Mouse (Mus musculus) frontal cortex, adult 2 months (tissue): Measurements from ENCODE around the gene Ece1. TPM values are rescaled to one million over a fixed set of nuclear protein-coding genes. Genes with fewer than 3 reads are reported as not detected.
"Not testable (repeated sequence)": the region's sequence is repeated elsewhere in the genome, so short reads cannot be mapped to it uniquely, and the experiment has no call there.

Experiments used
- DNase-seq, 2 experiments: peaks; one replicate each; pipeline ENCODE4 v3.0.0; 2022; ENCODE audit warnings: low spot score in 1 of 2; ENCODE audit errors: extremely low spot score in 1 of 2
- polyA plus RNA-seq: library from polyadenylated mRNA; depleted of rRNA; stranded (reverse); fragments of >200 nt; gene quantifications from 2 replicates; pipeline ENCODE4 v1.2.3, GENCODE M21; 2012; rRNA removed

The Ece1 gene
- 24.6 and 29.5 TPM in 2 replicates for polyA plus RNA-seq

DNA sequence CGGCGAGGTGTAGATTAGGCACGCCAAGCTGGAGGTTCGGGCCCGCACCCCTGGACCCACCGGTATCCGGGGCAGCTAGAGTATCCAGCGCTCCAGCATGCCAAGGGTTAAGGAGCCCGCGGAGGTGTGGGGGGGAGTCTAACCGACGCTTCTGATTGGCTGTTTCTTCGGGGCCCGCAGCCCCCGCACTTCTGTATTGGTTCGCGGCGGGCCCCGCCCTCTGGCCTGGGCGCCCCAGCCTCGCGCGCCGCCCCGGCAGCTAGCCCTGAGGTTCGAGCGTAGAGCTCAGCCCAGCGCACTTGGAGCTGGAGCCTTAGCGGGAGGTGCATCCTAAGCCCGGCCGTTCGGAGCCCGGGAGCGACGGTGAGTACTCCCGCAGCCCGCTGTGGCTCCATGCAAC is at the start of gene Ece1:
Gene Ece1, plus strand, starts transcription at position 219 of the 400 bp plus-strand sequence.
- DNase-seq = peak; percentile 81 to 92

DNA sequence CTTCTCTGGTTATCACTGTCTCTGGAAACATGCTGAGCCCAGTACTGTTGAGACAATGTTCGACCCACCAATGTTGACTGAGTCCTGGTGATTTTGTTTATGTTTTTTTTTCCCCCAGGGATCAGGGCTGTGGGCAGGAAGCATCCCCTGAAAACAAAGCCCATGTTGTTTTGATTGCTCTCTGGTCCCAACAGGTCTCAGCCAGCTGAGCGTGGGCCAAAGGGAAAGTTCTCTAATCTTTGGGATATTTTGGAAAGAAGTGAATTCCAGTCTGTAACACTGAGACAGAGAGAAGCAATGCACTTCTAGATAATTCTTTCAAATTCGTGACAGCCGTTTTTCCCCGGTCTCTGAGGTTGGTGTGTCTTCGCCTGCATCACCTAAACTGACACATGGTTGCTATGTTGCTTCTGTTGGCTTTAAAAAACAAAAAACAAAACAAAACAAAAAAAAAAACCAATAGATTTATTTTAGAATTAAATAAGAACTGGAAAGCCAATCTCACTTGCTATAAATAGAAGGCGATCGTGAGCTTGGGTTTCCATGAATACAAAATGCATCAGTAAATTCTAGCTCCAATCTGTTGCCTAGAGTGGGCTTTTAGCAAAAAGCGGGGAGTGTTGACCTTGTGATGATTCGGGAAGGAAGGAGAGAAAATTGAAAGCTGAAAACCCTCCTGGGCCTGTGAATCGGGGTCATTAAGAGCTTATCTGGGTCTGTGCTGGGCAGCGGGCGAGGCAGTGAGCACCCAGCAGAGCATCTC is 48.9 kb upstream of the Ece1 start:
- DNase-seq = peak in 1 of 2 experiments; percentile 47

- DNase-seq = peak in 1 of 2 experiments; percentile 37
Observed at GRCm38 (mm10) chr4:137814140-137814539, 47.9 kb upstream of the Ece1 start.

- DNase-seq = no peak
Observed at GRCm38 (mm10) chr4:137815473-137815872, 46.6 kb upstream of the Ece1 start.

DNA sequence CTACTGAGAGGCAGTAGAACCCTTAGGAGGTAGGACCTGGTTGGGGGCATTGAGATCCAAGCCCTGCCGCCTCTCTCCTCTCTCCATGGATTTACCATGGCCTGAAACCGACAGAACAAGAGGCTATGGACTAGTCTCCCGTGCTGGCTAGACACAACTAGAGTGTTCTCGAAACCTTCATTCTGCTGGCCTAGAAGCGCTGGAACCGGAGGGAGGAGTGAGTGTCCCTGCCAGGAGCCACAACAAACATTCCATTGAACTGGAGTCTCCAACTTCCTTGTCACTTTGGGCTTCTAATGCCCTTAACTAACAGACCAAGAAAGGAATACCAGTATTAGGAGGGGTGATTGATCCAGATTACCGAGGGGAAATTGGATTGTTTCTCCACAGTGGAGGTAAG is 45.8 kb upstream of the Ece1 start:
- no peak for DNase-seq

DNA sequence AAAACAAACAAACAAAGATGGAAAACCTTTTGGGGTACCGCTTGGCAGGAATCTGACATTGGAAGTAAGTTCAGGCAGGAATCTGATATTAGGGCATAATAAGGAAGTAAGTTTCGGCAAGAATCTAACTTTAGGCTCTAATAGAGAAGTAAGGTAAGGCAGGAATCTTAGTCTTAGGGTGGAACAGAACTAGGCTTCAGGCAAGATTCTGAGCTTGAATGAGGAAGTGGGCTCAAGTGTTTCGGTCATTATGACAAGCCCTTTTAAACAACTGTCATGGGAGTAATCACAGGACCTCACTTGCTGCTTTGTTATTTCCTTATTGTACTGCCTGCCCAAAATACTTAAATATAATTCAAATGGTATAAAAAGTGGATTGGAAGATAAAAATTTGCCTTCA is 43.7 kb upstream of the Ece1 start:
- DNase-seq = no peak

DNA sequence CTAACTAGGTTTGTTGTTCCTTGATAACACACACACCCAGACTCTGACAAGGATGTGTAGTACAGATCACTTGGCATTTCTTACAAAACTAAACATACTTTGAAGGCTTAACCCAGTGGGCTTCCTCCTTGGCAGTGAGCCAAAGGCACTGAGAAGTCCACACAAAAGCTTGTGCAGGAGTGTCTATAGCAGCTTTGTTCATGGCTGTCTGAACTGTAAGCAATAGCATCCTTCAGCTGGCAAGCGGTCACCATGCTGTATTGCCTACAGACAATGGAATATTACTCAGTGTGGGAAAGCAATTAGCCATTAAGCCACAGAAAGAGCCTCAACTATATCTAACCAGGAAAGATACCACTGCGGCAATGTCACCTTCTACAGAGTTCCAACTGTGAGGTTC is 42.5 kb upstream of the Ece1 start:
- no peak for DNase-seq

DNA sequence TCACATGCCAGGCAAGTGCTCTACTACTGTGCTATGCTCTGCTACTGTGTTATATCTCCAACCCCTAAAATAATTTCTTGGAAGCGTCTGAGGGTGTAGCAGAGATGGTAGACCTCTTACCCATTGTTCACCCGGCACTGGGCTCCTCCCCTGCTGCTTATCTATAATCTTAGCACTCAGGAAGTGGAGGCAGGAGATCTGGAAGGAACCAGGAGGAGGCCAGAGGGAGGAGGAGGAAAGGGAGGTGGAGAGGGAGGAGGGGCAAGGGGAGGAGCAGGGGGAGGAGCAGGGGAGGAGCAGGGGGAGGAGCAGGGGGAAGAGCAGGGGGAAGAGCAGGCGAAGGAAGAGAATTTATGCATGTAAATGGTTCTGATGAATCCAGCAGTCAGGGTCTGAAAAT is 41.3 kb upstream of the Ece1 start:
- DNase-seq = no peak

- DNase-seq = no peak
Observed at GRCm38 (mm10) chr4:137822537-137822936, 39.5 kb upstream of the Ece1 start.

DNA sequence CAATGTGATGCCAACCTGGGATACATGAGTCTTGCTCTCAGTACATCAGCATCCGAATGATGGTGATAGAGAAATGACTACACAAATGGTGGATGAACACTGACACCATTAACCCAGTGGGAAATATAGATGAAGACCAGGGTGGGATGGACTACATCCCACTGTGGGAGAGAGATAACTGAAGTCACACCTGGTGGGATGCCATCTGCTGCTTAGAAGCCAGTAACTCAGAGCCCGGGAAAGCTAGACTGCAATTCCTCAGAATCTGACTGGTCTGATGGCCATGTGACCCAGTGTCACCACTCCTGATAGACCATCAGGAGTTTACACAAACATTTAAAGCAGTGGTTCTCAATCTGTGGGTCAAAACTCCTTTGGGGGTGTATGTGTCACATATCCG is 38.5 kb upstream of the Ece1 start:
- DNase-seq = no peak

DNA sequence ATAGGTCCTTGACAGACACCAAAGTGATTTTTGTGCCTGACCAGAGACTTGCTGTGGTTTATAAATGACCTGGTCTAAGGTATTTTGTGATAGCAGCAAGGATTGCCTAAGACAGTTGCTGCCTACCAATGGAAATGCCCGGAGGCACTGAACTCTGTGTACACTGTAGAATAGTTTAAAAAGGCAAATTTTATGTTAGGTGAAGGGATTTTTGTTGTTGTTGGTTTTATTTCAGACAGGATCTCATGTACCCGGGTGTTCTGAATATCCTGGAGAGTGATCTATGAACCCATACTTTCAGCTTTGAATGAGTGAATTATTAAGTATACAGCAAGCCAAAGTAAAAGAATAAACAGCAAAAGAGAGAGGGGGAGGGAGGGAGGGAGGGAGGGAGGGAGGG is 37.2 kb upstream of the Ece1 start:
- no peak for DNase-seq

- no peak for DNase-seq
Observed at GRCm38 (mm10) chr4:137830380-137830779, 31.7 kb upstream of the Ece1 start.

DNA sequence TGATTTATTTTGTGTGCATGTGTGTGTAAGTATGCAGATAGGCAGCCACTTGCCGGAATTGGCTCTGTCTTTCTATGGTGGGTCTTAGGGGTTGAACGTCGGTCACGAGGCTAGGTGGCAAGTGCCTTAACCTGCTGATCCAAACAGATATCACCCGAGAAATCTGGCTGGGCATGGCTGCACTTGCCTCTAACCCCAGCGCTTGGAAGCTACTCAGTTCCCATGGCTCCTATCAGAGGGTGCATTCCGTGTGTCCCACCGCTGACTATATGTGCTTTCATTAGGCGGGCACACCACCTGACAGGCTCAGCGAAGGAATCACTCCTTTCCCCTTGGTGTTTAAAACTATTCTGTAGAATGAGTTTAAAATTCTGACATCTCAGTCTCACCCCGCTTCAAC is 30.4 kb upstream of the Ece1 start:
- no peak for DNase-seq

DNA sequence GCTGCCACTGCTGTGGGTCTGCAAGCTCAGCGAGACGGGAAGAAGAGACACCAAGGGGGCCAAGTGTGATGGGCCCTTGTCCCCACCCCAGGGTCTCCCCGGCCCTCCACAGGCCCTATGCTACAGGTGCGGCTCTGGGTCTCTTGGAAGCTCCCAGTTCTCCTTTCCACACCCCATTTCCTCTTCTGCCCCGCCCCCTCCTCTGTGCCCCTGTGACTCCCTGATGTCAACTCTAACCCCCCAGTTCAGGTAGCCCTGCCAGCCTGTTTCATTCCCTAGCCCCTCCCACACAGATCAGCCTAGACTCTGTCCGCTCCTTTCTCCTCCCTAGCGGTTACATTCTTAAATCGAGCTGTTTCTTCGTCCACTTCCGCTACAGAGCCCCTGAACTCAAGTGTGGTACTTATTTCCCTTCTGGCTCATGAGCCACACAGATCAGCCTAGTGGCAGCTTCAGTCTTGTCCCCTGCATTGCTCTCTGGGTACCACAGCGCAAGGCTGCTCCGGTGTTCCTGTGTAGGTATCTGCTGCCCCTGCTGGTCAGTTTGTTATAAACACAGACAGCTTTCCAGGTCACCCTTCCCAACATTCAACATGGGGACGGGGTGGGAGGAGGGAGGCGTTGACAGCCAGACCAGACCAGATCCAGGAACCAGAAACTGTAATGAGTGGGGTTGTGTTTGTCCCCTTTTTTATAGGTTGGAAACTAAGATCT is 26.3 kb upstream of the Ece1 start:
- peak; percentile 73 to 91 for DNase-seq

GRCm38 (mm10) chr4:137836741-137837140 is 25.3 kb upstream of the Ece1 start:
- no peak for DNase-seq

DNA sequence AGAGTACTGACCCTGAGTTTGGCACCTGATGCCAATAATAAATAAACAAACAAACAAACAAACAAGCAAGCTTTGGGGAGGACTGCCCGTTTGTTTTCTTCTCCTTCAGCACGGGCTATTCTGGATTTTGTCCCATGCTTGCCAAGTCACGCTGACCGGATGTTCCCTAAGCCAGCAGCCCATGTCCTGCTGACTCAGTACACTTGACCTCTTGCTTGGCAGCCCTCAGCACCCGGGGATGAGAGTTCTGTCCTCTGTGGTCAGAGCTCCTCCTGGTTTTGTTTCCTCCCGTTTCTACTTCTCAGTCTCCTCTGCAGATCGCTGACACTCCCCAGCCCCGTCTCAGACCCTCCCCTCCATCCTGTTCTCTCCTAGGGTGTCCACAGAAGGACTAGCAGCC is 24.2 kb upstream of the Ece1 start:
- no peak for DNase-seq

GRCm38 (mm10) chr4:137838791-137839190 is 23.2 kb upstream of the Ece1 start:
- DNase-seq = no peak

- DNase-seq = no peak
Observed at GRCm38 (mm10) chr4:137839452-137839851, 22.6 kb upstream of the Ece1 start.

DNA sequence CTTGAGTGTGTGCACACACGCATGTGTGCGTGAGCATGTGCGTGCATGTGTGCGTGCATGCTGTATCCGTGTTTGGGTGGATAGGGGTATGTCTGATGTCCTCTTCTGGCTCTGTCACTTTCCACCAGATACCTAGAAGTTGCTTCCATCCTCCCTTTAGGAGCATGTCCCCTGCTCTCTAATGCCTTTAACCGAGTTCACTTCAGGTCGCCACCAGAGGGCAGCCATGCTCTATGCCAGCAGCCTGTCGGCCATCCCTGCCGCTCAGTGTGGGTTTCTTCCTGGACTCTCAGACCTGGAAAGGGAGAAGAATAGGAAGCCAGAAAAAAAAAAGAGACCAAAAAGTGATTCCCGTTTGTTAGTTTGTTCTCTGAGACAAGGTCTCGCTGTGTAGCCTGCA is 17.4 kb upstream of the Ece1 start:
- DNase-seq = peak in 1 of 2 experiments; percentile 84

DNA sequence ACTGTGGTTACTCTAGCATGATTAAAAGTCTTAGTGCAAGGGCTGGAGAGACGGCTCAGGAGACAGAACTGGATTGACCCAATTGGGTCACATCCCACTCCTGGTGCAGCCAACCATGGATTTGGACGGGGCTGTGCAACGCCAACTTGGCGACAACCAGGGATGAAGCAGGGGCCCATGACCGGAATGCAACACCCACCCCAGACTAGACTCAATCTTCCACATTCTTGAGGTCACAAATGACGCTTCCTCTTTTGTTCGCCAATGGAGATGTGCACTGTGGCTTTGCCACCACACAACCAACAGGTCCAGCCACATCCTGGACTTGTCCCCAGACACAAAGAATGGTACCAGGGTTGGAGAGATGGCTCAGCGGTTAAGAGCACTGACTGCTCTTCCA is 14.4 kb upstream of the Ece1 start:
- not testable (repeated sequence) for DNase-seq

GRCm38 (mm10) chr4:137850161-137850560 is 11.9 kb upstream of the Ece1 start:
- DNase-seq = no peak

GRCm38 (mm10) chr4:137851484-137851883 is 10.6 kb upstream of the Ece1 start:
- no peak for DNase-seq
